Mouse (Mus musculus) erythroblast, embryonic 14.5 days (primary cell): ENCODE results near the gene Fhod1. TPM values are rescaled to one million over a fixed set of nuclear protein-coding genes. Genes with fewer than 3 reads are reported as not detected.

Source experiments
- H3K27me3 ChIP-seq: 2 replicates; pipeline ENCODE4 v1.6.1; 2012; ENCODE audit warnings: inconsistent platforms; ENCODE audit not compliant: control insufficient read depth
- H3K36me3 ChIP-seq: 2 replicates; pipeline ENCODE4 v1.6.1; 2012; ENCODE audit warnings: mild to moderate bottlenecking, inconsistent platforms; ENCODE audit not compliant: control insufficient read depth
- H3K4me1 ChIP-seq: 2 replicates; pipeline ENCODE4 v1.6.1; 2012; ENCODE audit warnings: inconsistent platforms; ENCODE audit not compliant: control insufficient read depth
- H3K4me3 ChIP-seq: replicated peaks from 2 replicates; pipeline ENCODE3; 2012; ENCODE audit warnings: moderate library complexity, mild to moderate bottlenecking, inconsistent platforms
- H3K9me3 ChIP-seq: 2 replicates; pipeline ENCODE4 v1.6.1; 2012; ENCODE audit warnings: low read length, inconsistent platforms, mixed read lengths; ENCODE audit not compliant: control insufficient read depth
- GATA1 ChIP-seq: IDR thresholded peaks from 2 replicates; pipeline ENCODE4 v1.6.1; 2012; ENCODE audit warnings: low read length, inconsistent platforms, mixed read lengths
- TAL1 ChIP-seq: IDR thresholded peaks from 3 replicates; pipeline ENCODE4 v1.6.1; 2012; ENCODE audit warnings: low read length, inconsistent platforms, mixed read lengths
- polyA plus RNA-seq: library from polyadenylated mRNA; stranded (reverse); fragments of >175 nt; gene quantifications from 2 replicates; pipeline ENCODE4 v1.2.3, GENCODE M21; 2012

The Fhod1 gene
- polyA plus RNA-seq, 1 experiment = 0.19 TPM

DNA sequence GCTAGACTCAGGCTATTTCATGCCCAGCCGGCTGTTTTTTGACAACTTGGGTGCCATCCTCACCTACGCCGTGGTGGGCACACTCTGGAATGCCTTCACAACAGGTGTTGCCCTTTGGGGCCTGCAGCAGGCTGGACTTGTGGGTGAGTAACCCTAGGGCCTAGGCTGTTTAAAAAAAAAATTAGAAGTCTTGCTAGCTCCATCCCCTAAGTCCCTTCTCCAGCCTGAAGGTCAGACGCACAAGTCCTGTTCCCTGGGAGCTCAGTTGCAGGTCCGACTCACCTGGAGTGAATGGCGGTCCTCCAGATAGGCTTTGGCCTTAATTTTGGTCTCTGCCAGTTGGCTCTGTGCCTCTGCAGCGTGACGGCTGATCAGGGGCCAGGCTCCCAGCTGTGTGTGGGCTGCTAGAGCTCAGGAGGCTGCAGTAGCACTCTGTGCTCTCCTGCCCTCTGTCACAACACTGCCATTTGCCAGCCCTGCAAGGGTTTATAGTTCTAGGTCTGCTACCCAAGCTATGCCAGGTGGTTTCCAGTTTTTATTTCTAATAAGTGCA lies 5.9 kb upstream of the Fhod1 start:
- Histone ChIP-seq H3K9me3 (peaks cover 9% of the 10 kb centered on the region; the same call in 1 of the 2 replicates), H3K36me3 (no peaks in the 10 kb centered on the region), H3K27me3 (peaks cover 64% of the 10 kb centered on the region), H3K4me1 (peaks cover 4% of the 10 kb centered on the region), H3K4me3 (no peak overlapping the region)
- TF ChIP-seq TAL1 (no peak), GATA1 (no peak)

DNA sequence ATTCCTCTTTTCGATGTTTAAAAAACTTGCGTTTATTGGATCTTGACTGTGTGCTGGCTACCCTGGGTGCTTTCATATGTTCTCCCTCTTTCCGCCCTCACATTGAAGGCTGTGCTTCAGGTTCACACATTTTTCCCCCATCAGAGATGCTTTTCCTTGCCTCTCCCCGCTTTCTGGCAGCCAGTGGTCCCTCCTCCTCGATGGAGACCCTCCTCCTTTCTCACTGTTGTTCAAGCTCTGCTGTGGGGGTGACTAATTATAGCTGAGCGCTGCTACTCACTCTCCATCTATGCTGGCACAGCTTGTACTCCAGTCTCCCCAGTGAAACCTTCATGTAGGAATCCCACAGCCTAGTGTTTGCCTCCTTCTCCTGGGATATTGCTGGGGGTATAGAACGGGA lies 2.4 kb upstream of the Fhod1 start:
- H3K36me3 ChIP-seq = no peaks in the 10 kb centered on the region
- peaks cover 10% of the 10 kb centered on the region; the same call in 1 of the 2 replicates for H3K9me3 ChIP-seq
- no peak overlapping the region for H3K4me3 ChIP-seq
- peaks cover 87% of the 10 kb centered on the region for H3K27me3 ChIP-seq
- TF ChIP-seq TAL1 (no peak), GATA1 (no peak)
- H3K4me1 ChIP-seq = peaks cover 34% of the 10 kb centered on the region

DNA sequence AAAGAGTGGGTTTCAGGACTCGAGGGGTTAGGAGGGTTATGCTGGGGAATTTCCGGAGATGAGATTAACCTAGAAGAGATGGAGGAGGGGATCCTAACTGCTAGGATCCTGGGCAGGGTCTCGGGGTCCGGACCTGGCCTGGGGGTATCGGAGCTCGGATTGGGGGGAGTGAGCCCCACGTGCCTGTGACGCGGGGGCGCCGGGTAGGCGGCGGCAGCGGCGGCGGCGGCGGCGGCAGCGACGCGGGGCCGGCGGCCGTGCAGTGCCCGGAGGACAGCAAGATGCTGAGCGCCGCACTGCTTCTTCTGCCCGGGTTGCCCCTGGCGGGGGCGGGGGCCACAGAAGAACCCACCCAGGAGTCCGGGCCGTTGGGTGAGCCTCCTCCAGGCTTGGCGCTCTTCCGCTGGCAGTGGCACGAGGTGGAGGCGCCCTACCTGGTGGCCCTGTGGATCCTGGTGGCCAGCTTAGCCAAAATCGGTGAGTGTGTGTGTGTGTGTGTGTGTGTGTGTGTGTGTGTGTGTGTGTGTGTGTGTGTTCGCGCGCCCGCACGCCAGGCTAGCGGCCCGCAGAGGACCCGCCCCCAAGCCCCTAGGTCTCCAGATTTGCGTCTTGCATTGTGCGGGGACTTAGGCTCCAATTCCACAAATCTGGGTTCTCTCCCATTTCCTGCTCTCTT lies 1.5 kb upstream of the Fhod1 start:
- H3K27me3 ChIP-seq = peaks cover 86% of the 10 kb centered on the region
- H3K4me3 ChIP-seq = peak overlapping the region; percentile 62
- H3K9me3 ChIP-seq = peaks cover 10% of the 10 kb centered on the region; the same call in 1 of the 2 replicates
- peaks cover 34% of the 10 kb centered on the region for H3K4me1 ChIP-seq
- H3K36me3 ChIP-seq = no peaks in the 10 kb centered on the region
- TF ChIP-seq TAL1 (no peak), GATA1 (no peak)

DNA sequence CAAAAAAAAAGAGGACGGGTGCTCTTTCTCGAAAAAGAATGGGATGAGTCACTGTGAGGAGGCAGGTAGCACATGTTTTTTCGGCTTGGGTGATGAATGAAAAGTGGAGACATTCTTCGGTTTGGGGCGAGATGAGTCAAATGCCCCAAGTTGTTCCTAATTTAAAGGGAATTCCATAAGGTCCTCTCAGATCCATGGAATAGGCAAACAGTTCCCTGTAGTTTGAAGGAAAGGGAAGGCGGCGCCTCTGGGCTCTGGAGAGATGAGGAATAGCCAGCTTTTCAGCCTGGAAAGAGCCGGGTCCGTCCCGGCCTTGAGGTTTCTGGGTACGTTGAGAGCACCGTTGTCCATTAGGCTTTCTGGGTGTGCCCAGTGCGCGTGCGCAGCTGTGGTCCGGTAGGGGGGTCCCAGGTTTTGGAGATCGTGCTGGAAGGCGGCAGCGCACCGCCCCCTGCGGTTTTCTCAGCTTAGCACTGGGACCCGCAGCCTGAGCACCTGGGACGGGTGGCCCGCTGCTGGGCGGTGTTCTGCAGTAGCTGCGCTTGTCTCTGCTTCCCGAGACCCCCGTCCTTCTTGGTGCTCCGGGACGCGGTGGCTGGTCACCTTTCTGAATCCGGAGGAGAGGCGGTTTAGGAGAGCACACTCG lies 820 bp upstream of the Fhod1 start, which contains the start of gene Slc9a5:
Slc9a5 (plus strand) TSS at position 394 of the 646 bp plus-strand sequence.
- Histone ChIP-seq H3K36me3 (no peaks in the 10 kb centered on the region), H3K27me3 (peaks cover 86% of the 10 kb centered on the region), H3K4me1 (peaks cover 34% of the 10 kb centered on the region), H3K4me3 (peak within 1 kb of the TSS; percentile 62), H3K9me3 (peaks cover 10% of the 10 kb centered on the region; the same call in 1 of the 2 replicates)
- TF ChIP-seq TAL1 (no peak), GATA1 (no peak)

DNA sequence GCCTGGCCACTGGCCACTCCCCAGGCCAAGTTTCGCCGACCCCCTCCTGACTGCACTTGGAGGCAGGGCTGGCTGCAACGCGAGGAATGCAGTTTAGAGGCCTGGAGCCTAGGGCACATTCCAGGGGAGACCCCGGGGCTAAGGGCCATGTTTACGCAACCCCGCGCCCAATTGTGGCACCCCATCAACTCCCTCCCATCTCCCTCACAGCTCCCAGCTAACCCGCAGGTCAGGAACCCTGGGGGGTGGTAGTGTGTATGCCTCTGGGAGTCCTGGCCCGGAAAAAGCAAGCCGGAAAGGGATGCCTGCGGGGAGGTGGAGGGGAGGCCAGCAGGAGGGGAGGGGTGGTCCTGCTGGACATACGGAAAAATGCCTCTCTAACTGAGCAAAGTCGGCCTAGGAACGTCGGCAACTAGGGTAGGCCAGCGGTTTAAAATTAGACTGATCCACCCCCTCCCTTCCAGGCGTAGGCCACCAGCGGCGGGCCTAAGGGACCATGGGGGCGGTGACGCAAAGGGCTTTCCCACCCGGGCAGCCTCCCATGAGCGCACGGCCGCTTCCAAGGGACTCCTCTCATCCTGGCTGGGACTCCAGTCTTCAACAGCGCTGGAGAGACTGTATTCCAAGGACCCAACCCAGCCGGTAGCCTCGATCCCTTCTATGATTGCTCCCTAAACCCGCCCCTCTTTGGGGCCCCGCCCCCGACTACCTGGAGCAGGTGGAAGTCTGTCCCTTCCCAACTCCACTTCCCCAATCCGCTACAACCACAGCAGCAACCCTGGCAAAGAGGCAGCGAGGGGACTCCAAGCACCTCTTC lies 934 bp downstream of the Fhod1 start:
- H3K4me1 ChIP-seq = peaks cover 37% of the 10 kb centered on the region
- H3K36me3 ChIP-seq = no peaks in the 10 kb centered on the region
- peaks cover 10% of the 10 kb centered on the region; the same call in 1 of the 2 replicates for H3K9me3 ChIP-seq
- H3K27me3 ChIP-seq = peaks cover 70% of the 10 kb centered on the region
- TF ChIP-seq GATA1 (no peak), TAL1 (no peak)
- H3K4me3 ChIP-seq = peak overlapping the region; percentile 62

DNA sequence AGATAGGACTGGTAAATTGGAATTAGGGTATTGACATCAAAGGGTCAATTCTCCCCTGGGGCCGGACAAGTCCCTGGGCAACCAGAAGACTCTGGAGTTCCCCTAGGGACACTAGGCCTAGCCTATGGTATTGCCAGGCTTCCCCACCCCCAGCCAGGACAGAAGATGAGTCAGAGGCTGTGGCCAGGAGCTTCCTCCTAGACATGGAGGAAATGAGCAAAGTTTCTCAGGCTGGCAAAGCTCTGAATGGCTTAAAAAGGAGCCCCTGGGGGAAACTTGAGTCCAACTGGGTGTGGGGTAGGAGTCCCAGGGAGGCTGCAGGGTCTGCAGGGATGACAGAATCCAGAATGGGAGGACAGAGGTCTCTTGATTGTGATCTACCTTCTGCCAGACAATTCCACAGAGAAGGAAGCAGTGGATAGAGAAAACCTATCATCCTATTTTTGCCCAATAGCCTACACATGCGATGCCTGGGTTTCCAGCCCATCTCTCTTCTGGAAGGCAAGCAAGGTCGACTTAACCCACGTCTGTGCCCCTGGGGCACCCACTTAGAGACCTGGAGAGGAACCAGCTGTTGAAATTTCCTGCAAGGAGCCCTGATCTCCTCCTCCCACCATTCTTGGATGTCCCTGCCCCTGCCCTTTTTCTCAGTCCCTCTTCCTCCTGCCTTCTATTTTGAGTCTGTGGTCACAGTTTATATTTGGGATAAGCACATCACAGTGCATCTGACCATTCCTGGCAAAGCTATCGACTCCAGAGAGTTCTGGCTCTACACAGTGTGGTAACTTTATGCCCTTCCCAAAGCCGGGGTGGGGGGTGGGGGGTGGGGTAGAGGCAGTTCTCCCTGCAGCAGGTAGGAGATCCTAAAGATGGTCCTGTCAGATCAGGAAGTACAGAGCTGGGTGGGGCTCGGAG lies 2.4 kb downstream of the Fhod1 start:
- no peak for TF ChIP-seq TAL1
- no peak for TF ChIP-seq GATA1
- Histone ChIP-seq H3K9me3 (peaks cover 10% of the 10 kb centered on the region; the same call in 1 of the 2 replicates), H3K27me3 (peaks cover 55% of the 10 kb centered on the region), H3K36me3 (no peaks in the 10 kb centered on the region), H3K4me1 (peaks cover 47% of the 10 kb centered on the region), H3K4me3 (no peak overlapping the region)

DNA sequence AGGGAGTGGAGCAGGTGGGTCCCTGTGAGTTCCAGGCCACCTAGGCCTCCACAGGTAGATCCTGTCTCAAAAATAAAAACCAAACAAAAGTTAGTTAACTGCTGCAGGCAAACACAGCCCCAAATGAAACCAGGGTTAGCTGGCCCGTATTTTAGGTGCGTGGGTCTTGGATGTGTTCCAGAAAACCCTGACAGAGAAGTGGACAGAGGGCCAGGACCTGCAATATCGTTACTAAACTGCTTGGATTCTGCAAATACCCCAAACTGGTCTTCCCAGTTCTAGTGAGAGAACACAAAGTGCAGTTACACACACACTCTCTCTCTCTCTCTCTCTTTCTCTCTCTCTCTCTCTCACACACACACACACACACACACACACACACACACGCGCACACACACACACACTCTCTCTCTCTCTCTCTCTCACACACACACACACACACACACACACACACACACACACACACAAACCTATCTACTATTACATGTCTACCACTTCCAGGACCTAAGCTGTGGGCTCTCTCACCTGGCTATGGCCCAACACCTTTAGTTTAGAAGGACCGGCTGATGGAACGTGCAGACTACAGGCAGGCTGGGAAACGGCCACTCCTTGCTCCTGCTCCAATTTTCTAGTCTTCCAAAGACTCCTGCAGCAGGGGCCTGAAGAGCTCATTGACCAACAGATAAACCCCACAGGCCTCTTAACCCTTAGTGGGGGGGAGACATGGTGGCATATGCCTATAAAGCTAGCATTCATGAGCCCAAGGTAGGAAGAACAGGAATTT lies 3.8 kb downstream of the Fhod1 start:
- Histone ChIP-seq H3K4me3 (no peak overlapping the region), H3K27me3 (peaks cover 41% of the 10 kb centered on the region), H3K9me3 (peaks cover 3% of the 10 kb centered on the region; the same call in 1 of the 2 replicates), H3K36me3 (no peaks in the 10 kb centered on the region), H3K4me1 (peaks cover 59% of the 10 kb centered on the region)
- TF ChIP-seq GATA1 = no peak
- no peak for TF ChIP-seq TAL1

DNA sequence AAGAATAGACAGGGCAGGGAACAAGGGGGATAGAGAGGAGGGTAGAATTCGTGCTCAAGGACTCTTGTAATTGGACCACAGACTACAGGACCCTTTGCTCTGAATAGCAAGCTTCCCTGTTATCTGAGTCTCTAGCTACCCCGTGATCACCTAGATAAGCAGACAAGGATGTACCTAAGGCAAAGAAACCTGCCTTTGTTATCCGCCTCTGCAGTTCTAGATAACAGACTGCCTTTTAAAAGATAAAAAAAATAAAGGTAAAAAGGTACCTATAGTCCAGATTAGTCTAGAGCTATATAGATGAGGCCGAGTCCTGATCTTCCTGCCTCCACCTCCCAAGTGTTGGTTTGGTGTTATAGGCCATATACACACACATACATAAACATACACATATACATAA lies 5.0 kb downstream of the Fhod1 start:
- no peak for TF ChIP-seq TAL1
- no peak for TF ChIP-seq GATA1
- H3K27me3 ChIP-seq = peaks cover 29% of the 10 kb centered on the region
- no peaks in the 10 kb centered on the region; the same call in 1 of the 2 replicates for H3K9me3 ChIP-seq
- peaks cover 55% of the 10 kb centered on the region for H3K4me1 ChIP-seq
- H3K36me3 ChIP-seq = no peaks in the 10 kb centered on the region
- no peak overlapping the region for H3K4me3 ChIP-seq
